Mouse (Mus musculus): ENCODE measurements around the gene Golph3l. TPM values are rescaled to one million over a fixed set of nuclear protein-coding genes. Genes with fewer than 3 reads are reported as not detected.

The Golph3l gene
- polyA plus RNA-seq, 1 experiment from 2014 or later: 31.4 TPM

DNA sequence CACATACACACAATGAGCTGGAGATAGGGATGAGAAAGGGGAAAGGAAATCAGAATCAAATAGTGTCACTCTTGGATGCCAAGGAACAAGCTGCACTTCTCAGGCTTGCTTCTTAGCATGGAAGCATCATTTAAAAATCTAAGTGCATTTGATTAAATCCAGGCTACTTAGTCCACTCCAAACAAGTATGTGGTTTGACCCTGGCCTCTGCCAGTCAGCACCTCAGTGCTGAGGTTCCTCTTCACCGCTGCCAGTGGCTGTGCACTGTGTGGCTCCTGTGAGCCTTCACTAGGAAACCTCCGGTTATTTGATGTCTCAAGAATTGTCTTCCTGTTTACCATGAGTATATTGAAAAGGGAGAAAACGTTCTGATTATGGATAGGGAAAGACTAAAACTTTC, 42.1 kb downstream of the Golph3l start:
- H3K4me3 ChIP-seq: no peak overlapping the region
- H3K27ac ChIP-seq (replicated peaks): no peak overlapping the region
- no peaks in the 10 kb centered on the region for H3K27me3 ChIP-seq (ENCODE audit: low read depth, poor library complexity, severe bottlenecking)
- H3K36me3 ChIP-seq: peaks cover 97% of the 10 kb centered on the region
- H3K9me3 ChIP-seq (replicated peaks): no peaks in the 10 kb centered on the region
- DNase-seq (ENCODE audit: low spot score): no peak
- 89% methylated on average over 3 of the region's 3 CpGs for WGBS
- peaks cover 11% of the 10 kb centered on the region for H3K4me1 ChIP-seq

GRCm38 (mm10) chr3:95631304-95631703, 42.6 kb downstream of the Golph3l start:
- Histone ChIP-seq H3K4me3 (no peak overlapping the region), H3K4me1 (peaks cover 7% of the 10 kb centered on the region), H3K36me3 (peaks cover 100% of the 10 kb centered on the region), H3K27ac (replicated peaks) (no peak overlapping the region), H3K9me3 (replicated peaks) (no peaks in the 10 kb centered on the region), H3K27me3 (ENCODE audit: low read depth, poor library complexity, severe bottlenecking) (no peaks in the 10 kb centered on the region)
- WGBS: 80% methylated on average over 6 of the region's 6 CpGs
- DNase-seq (ENCODE audit: low spot score): no peak

- Histone ChIP-seq H3K4me3 (no peak overlapping the region), H3K36me3 (peaks cover 100% of the 10 kb centered on the region), H3K27me3 (ENCODE audit: low read depth, poor library complexity, severe bottlenecking) (no peaks in the 10 kb centered on the region), H3K27ac (replicated peaks) (no peak overlapping the region), H3K9me3 (replicated peaks) (no peaks in the 10 kb centered on the region), H3K4me1 (no peaks in the 10 kb centered on the region)
- no peak for DNase-seq (ENCODE audit: low spot score)
- WGBS: 80% methylated on average over 12 of the region's 12 CpGs
These were observed 44.2 kb downstream of the Golph3l start for GRCm38 (mm10) chr3:95632648-95633588.

GRCm38 (mm10) chr3:95635636-95636035, 46.9 kb downstream of the Golph3l start:
- WGBS: 87% methylated on average over 4 of the region's 4 CpGs
- Histone ChIP-seq H3K9me3 (replicated peaks) (no peaks in the 10 kb centered on the region), H3K36me3 (peaks cover 98% of the 10 kb centered on the region)

GRCm38 (mm10) chr3:95636072-95636471, 47.3 kb downstream of the Golph3l start:
- no peaks in the 10 kb centered on the region for H3K9me3 ChIP-seq (replicated peaks)
- no peak for DNase-seq (ENCODE audit: low spot score)
- H3K27me3 ChIP-seq (ENCODE audit: low read depth, poor library complexity, severe bottlenecking): no peaks in the 10 kb centered on the region
- no peak overlapping the region for H3K27ac ChIP-seq (replicated peaks)
- peaks cover 98% of the 10 kb centered on the region for H3K36me3 ChIP-seq
- no peaks in the 10 kb centered on the region for H3K4me1 ChIP-seq
- H3K4me3 ChIP-seq: no peak overlapping the region
- WGBS: 91% methylated on average over 4 of the region's 4 CpGs

More at GRCm38 (mm10) chr3:95635636-95636035, 46.9 kb downstream of the Golph3l start:
- Histone ChIP-seq H3K4me3 (no peak overlapping the region), H3K27me3 (ENCODE audit: low read depth, poor library complexity, severe bottlenecking) (no peaks in the 10 kb centered on the region), H3K27ac (replicated peaks) (no peak overlapping the region), H3K4me1 (no peaks in the 10 kb centered on the region)
- no peak for DNase-seq (ENCODE audit: low spot score)

GRCm38 (mm10) chr3:95639694-95640093, 51.0 kb downstream of the Golph3l start:
- Histone ChIP-seq H3K4me3 (no peak overlapping the region), H3K9me3 (replicated peaks) (no peaks in the 10 kb centered on the region), H3K36me3 (peaks cover 72% of the 10 kb centered on the region), H3K4me1 (no peaks in the 10 kb centered on the region), H3K27me3 (ENCODE audit: low read depth, poor library complexity, severe bottlenecking) (no peaks in the 10 kb centered on the region), H3K27ac (replicated peaks) (no peak overlapping the region)
- DNase-seq (ENCODE audit: low spot score): no peak
- WGBS: 93% methylated on average over 1 of the region's 1 CpGs

GRCm38 (mm10) chr3:95643097-95643496, 54.4 kb downstream of the Golph3l start:
- Histone ChIP-seq H3K9me3 (replicated peaks) (no peaks in the 10 kb centered on the region), H3K27ac (replicated peaks) (no peak overlapping the region), H3K36me3 (peaks cover 38% of the 10 kb centered on the region), H3K4me3 (no peak overlapping the region), H3K4me1 (no peaks in the 10 kb centered on the region), H3K27me3 (ENCODE audit: low read depth, poor library complexity, severe bottlenecking) (no peaks in the 10 kb centered on the region)
- WGBS: 91% methylated on average over 7 of the region's 7 CpGs
- DNase-seq (ENCODE audit: low spot score): no peak

GRCm38 (mm10) chr3:95645313-95646235, 56.8 kb downstream of the Golph3l start:
- no peak overlapping the region for H3K27ac ChIP-seq (replicated peaks)
- H3K27me3 ChIP-seq (ENCODE audit: low read depth, poor library complexity, severe bottlenecking): no peaks in the 10 kb centered on the region
- 66% methylated on average over 10 of the region's 10 CpGs for WGBS
- no peak overlapping the region for H3K4me3 ChIP-seq
- H3K36me3 ChIP-seq: peaks cover 14% of the 10 kb centered on the region
- H3K9me3 ChIP-seq (replicated peaks): no peaks in the 10 kb centered on the region
- H3K4me1 ChIP-seq: no peaks in the 10 kb centered on the region
- no peak for DNase-seq (ENCODE audit: low spot score)

DNA sequence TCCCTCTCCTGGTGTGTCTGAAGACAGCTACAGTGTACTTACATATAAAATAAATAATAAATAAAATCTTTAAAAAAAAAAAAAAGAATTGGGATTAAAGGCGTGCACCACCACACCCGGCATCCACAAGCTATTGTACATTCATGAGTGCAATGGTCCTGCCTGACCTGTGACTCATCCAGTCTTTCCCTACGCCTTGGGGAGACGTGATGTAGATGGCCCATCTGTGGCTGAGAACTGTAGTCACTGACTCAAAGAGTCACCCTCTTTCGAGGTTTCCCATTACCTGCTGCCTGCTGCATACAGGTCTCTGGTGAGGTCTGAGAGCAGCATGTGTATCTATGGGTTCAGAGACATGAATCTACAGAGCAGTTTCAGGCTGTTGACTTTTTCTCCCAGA, 59.3 kb downstream of the Golph3l start:
- Histone ChIP-seq H3K27me3 (ENCODE audit: low read depth, poor library complexity, severe bottlenecking) (no peaks in the 10 kb centered on the region), H3K9me3 (replicated peaks) (no peaks in the 10 kb centered on the region), H3K36me3 (no peaks in the 10 kb centered on the region), H3K4me3 (no peak overlapping the region), H3K4me1 (peaks cover 8% of the 10 kb centered on the region), H3K27ac (replicated peaks) (no peak overlapping the region)
- no peak for DNase-seq (ENCODE audit: low spot score)
- 91% methylated on average over 5 of the region's 5 CpGs for WGBS

GRCm38 (mm10) chr3:95650276-95651032, 61.7 kb downstream of the Golph3l start:
- DNase-seq (ENCODE audit: low spot score): no peak
- Histone ChIP-seq H3K4me1 (peaks cover 19% of the 10 kb centered on the region), H3K9me3 (replicated peaks) (no peaks in the 10 kb centered on the region), H3K36me3 (no peaks in the 10 kb centered on the region), H3K27me3 (ENCODE audit: low read depth, poor library complexity, severe bottlenecking) (no peaks in the 10 kb centered on the region), H3K4me3 (no peak overlapping the region), H3K27ac (replicated peaks) (no peak overlapping the region)
- WGBS: 81% methylated on average over 6 of the region's 6 CpGs

DNA sequence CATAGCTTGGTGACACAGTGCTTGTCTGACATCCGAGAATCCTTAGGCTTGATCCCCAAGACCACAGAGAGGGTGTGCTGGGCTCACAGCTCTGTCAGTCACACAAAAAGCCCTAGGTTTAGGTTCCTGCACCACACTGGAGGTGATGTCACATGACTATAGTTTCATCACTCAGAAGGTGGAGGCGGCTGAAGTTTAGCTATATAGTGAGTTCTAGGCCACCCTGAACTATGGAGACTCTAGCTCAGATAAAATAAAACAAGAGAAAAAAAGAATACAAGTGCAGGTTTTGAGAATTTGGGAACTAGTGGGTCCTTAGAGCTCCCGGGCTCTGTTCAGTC, 62.3 kb downstream of the Golph3l start:
- Histone ChIP-seq H3K27me3 (ENCODE audit: low read depth, poor library complexity, severe bottlenecking) (no peaks in the 10 kb centered on the region), H3K4me1 (peaks cover 19% of the 10 kb centered on the region), H3K4me3 (no peak overlapping the region), H3K36me3 (no peaks in the 10 kb centered on the region), H3K27ac (replicated peaks) (no peak overlapping the region), H3K9me3 (replicated peaks) (no peaks in the 10 kb centered on the region)
- no peak for DNase-seq (ENCODE audit: low spot score)
- WGBS: 91% methylated on average over 3 of the region's 3 CpGs

Data from midbrain, embryonic 10.5 days (tissue).